In genomic region chr15:52108761-52109160, GRCm38 (mm10) we compare ENCODE assay signal across 27 mouse cellular contexts.
"Had no signal": no experiment of that assay in that cellular context is flagged by ENCODE, and none has a peak within 500 bp of the region (broad histone marks: within the 10 kb centered on the region; RNA-seq: fewer than 3 reads in every experiment).

No protein-coding gene starts in this region.

- H3K9me3 ChIP-seq: embryonic facial prominence, embryonic 12.5 days; embryonic facial prominence, embryonic 13.5 days; embryonic facial prominence, embryonic 15.5 days; forebrain, embryonic 10.5 days; forebrain, embryonic 12.5 days; forebrain, embryonic 13.5 days; forebrain, embryonic 15.5 days had no signal

- H3K9ac ChIP-seq: embryonic facial prominence, embryonic 12.5 days; embryonic facial prominence, embryonic 13.5 days; embryonic facial prominence, embryonic 15.5 days; forebrain, embryonic 12.5 days; forebrain, embryonic 13.5 days; forebrain, embryonic 15.5 days; forebrain, postnatal 0 days had no signal

- H3K4me2 ChIP-seq: embryonic facial prominence, embryonic 12.5 days; embryonic facial prominence, embryonic 13.5 days; embryonic facial prominence, embryonic 15.5 days; forebrain, embryonic 12.5 days; forebrain, embryonic 13.5 days; forebrain, embryonic 15.5 days had no signal

- H3K4me3 ChIP-seq: embryonic facial prominence, embryonic 12.5 days; embryonic facial prominence, embryonic 13.5 days; embryonic facial prominence, embryonic 15.5 days; erythroblast, embryonic 14.5 days; forebrain, embryonic 10.5 days; forebrain, embryonic 12.5 days; forebrain, embryonic 13.5 days; forebrain, embryonic 15.5 days; gastrocnemius, adult 2 months; heart, adult 2 months had no signal

- H3K36me3 ChIP-seq: embryonic facial prominence, embryonic 12.5 days; embryonic facial prominence, embryonic 13.5 days; embryonic facial prominence, embryonic 15.5 days; forebrain, embryonic 10.5 days; forebrain, embryonic 12.5 days; forebrain, embryonic 15.5 days had no signal

- DNase-seq: cerebellum, adult 2 months; cerebellum, adult 8-10 months; cerebellum, adult 9-10 months; cerebellum, adult 9-11 months; cerebellum, postnatal 10 days; cerebellum, postnatal 14 days; cerebellum, postnatal 25 days; cerebellum, postnatal 36 days; embryo, embryonic 11 days; forebrain, postnatal 0 days; gastrocnemius, adult 2 months; gastrocnemius, postnatal 10 days; gastrocnemius, postnatal 14 days; gastrocnemius, postnatal 25 days; gastrocnemius, postnatal 36 days; heart, adult 18-20 months; heart, adult 2 months had no signal

- ATAC-seq: forebrain, embryonic 13.5 days; forebrain, embryonic 14.5 days; forebrain, embryonic 15.5 days; forebrain, embryonic 16.5 days; forebrain, postnatal 0 days had no signal

- H3K27me3 ChIP-seq: embryonic facial prominence, embryonic 12.5 days; embryonic facial prominence, embryonic 13.5 days; embryonic facial prominence, embryonic 15.5 days; forebrain, embryonic 12.5 days; forebrain, embryonic 13.5 days; forebrain, embryonic 15.5 days had no signal

- H3K4me1 ChIP-seq: embryonic facial prominence, embryonic 12.5 days; embryonic facial prominence, embryonic 13.5 days; embryonic facial prominence, embryonic 15.5 days; forebrain, embryonic 10.5 days; forebrain, embryonic 12.5 days; forebrain, embryonic 13.5 days; forebrain, embryonic 15.5 days had no signal

- H3K27ac ChIP-seq: embryonic facial prominence, embryonic 12.5 days; embryonic facial prominence, embryonic 13.5 days; embryonic facial prominence, embryonic 15.5 days; forebrain, embryonic 10.5 days; forebrain, embryonic 12.5 days; forebrain, embryonic 13.5 days; forebrain, embryonic 15.5 days; gastrocnemius, adult 2 months; heart, adult 2 months had no signal
